Mouse (Mus musculus) midbrain, postnatal 0 days (tissue): ENCODE measurements around the gene Gpr68. TPM values are rescaled to one million over a fixed set of nuclear protein-coding genes. Genes with fewer than 3 reads are reported as not detected.

Experiments used
- ATAC-seq: fragments of 200-750 bp; cut with Nextera tagmentation; 2 replicates; pipeline ENCODE4 v1.8.0; 2017; ENCODE audit warnings: moderate number of reproducible peaks, mild to moderate bottlenecking, moderate TSS enrichment, moderate library complexity; ENCODE audit not compliant: low FRiP score
- DNase-seq: peaks from one replicate; pipeline ENCODE4 v3.0.0-alpha.2; 2015; ENCODE audit warnings: low spot score
- H3K27ac ChIP-seq: fragments of 300-500 bp; sonication (generic); 2 replicates; pipeline ENCODE4 v1.5.1; 2014; ENCODE audit warnings: low read depth, mild to moderate bottlenecking, low read length, mixed read lengths
- H3K27me3 ChIP-seq: fragments of 300-500 bp; sonication (generic); 2 replicates; pipeline ENCODE4 v1.6.1; 2014; ENCODE audit warnings: low read length, control low read depth, mixed read lengths; ENCODE audit not compliant: insufficient read depth
- H3K36me3 ChIP-seq: fragments of 300-500 bp; sonication (generic); 2 replicates; pipeline ENCODE4 v1.6.1; 2014; ENCODE audit warnings: low read length, control low read depth, mixed read lengths; ENCODE audit not compliant: insufficient read depth
- H3K4me1 ChIP-seq: fragments of 300-500 bp; sonication (generic); 2 replicates; pipeline ENCODE4 v1.6.1; 2014; ENCODE audit warnings: mild to moderate bottlenecking, control low read depth, antibody characterized with exemption, low read length, mixed read lengths; ENCODE audit not compliant: insufficient read depth
- H3K4me2 ChIP-seq: fragments of 300-500 bp; sonication (generic); 2 replicates; pipeline ENCODE4 v1.6.1; 2014; ENCODE audit warnings: low read depth, mild to moderate bottlenecking, low read length, mixed read lengths; ENCODE audit not compliant: poor library complexity, severe bottlenecking
- H3K4me3 ChIP-seq: fragments of 300-500 bp; sonication (generic); 2 replicates; pipeline ENCODE4 v1.5.1; 2014; ENCODE audit warnings: low read depth, mild to moderate bottlenecking, low read length, moderate library complexity
- H3K9ac ChIP-seq: fragments of 300-500 bp; sonication (generic); replicated peaks from 2 replicates; pipeline ENCODE4 v1.6.1; 2014; ENCODE audit warnings: mild to moderate bottlenecking, low read length, moderate library complexity, mixed read lengths; ENCODE audit not compliant: poor library complexity, severe bottlenecking
- H3K9me3 ChIP-seq: fragments of 300-500 bp; sonication (generic); 2 replicates; pipeline ENCODE4 v1.6.1; 2016; ENCODE audit warnings: low read length, control low read depth
- CTCF ChIP-seq: IDR thresholded peaks from 2 replicates; pipeline ENCODE4 v1.5.1; 2016; ENCODE audit warnings: antibody characterized with exemption, mild to moderate bottlenecking
- WGBS: fragments of 180-500 bp; shearing (Covaris S2); extraction: QIAGEN DNeasy Blood & Tissue Kit; methylation state at CpG from one replicate; pipeline ENCODE4 v1.1.7; 2014; 5-methylcytosine and 5-hydroxymethylcytosine counted together
- polyA plus RNA-seq: library from polyadenylated mRNA; unstranded; fragments of >200 nt; fragmentation: Nextera tagmentation; extraction: Ambion mirVana; gene quantifications from 2 replicates; pipeline ENCODE4 v1.2.1, GENCODE M21; 2015
- total RNA-seq: library from RNA; depleted of rRNA; stranded (reverse); fragments of >200 nt; gene quantifications from 2 replicates; pipeline ENCODE4 v1.2.3, GENCODE M21; 2014; rRNA removed

Gene Gpr68
- total RNA-seq (22.3 and 28.4 TPM in 2 replicates), polyA plus RNA-seq (6.2 and 8.7 TPM in 2 replicates)

- Histone ChIP-seq H3K9me3 (no peaks in the 10 kb centered on the region), H3K27ac (no peak within 1 kb of the TSS), H3K4me2 (peak within 1 kb of the TSS; percentile 87), H3K27me3 (no peaks in the 10 kb centered on the region), H3K4me1 (0 out of 2 replicates have a peak, but pooled peaks cover 7% of the 10 kb centered on the region), H3K9ac (peak within 1 kb of the TSS; percentile 57), H3K36me3 (peaks cover 9% of the 10 kb centered on the region), H3K4me3 (peak within 1 kb of the TSS; percentile 47)
- peak; percentile 21; the same call in 1 of the 2 replicates for TF ChIP-seq CTCF
- 3% methylated on average over 39 of the region's 39 CpGs for WGBS
- ATAC-seq (peak; percentile 79), DNase-seq (peak; percentile 53)
Observed at GRCm38 (mm10) chr12:100907598-100908297, at the start of gene Gpr68. Gene Gpr68, minus strand, starts transcription at chr12:100908198.

GRCm38 (mm10) chr12:100957257-100957656, 49.3 kb upstream of the Gpr68 start:
- H3K9ac ChIP-seq, result no peak overlapping the region
- H3K4me3 ChIP-seq, result no peak overlapping the region
- no peak for ATAC-seq
- H3K4me2 ChIP-seq, result no peak overlapping the region
- DNase-seq, result peak; percentile 61
- H3K27me3 ChIP-seq, result no peaks in the 10 kb centered on the region
- TF ChIP-seq CTCF, result no peak
- peaks cover under 1% of the 10 kb centered on the region; the same call in 1 of the 2 replicates for H3K36me3 ChIP-seq
- H3K27ac ChIP-seq, result no peak overlapping the region
- 0 out of 2 replicates have a peak, but pooled peaks cover 3% of the 10 kb centered on the region for H3K4me1 ChIP-seq
- no peaks in the 10 kb centered on the region for H3K9me3 ChIP-seq
- 20% methylated on average over 3 of the region's 3 CpGs for WGBS

GRCm38 (mm10) chr12:100956825-100957224, 48.8 kb upstream of the Gpr68 start:
- no peaks in the 10 kb centered on the region for H3K27me3 ChIP-seq
- no peaks in the 10 kb centered on the region for H3K9me3 ChIP-seq
- WGBS, result 38% methylated on average over 4 of the region's 4 CpGs
- 0 out of 2 replicates have a peak, but pooled peaks cover 3% of the 10 kb centered on the region for H3K4me1 ChIP-seq
- no peak for ATAC-seq
- no peak overlapping the region for H3K4me2 ChIP-seq
- no peaks in the 10 kb centered on the region for H3K36me3 ChIP-seq
- no peak overlapping the region for H3K4me3 ChIP-seq
- DNase-seq, result no peak
- no peak overlapping the region for H3K9ac ChIP-seq
- no peak overlapping the region for H3K27ac ChIP-seq
- no peak for TF ChIP-seq CTCF

GRCm38 (mm10) chr12:100956028-100956427, 48.0 kb upstream of the Gpr68 start:
- DNase-seq (no peak), ATAC-seq (no peak)
- no peak overlapping the region for H3K4me3 ChIP-seq
- H3K9ac ChIP-seq, result no peak overlapping the region
- no peak for TF ChIP-seq CTCF
- WGBS, result 97% methylated on average over 2 of the region's 2 CpGs
- H3K9me3 ChIP-seq, result no peaks in the 10 kb centered on the region
- H3K36me3 ChIP-seq, result peaks cover 3% of the 10 kb centered on the region; the same call in 1 of the 2 replicates
- H3K4me1 ChIP-seq, result 0 out of 2 replicates have a peak, but pooled peaks cover 3% of the 10 kb centered on the region
- H3K4me2 ChIP-seq, result no peak overlapping the region
- H3K27ac ChIP-seq, result no peak overlapping the region
- H3K27me3 ChIP-seq, result no peaks in the 10 kb centered on the region

GRCm38 (mm10) chr12:100953926-100954325, 45.9 kb upstream of the Gpr68 start:
- H3K4me1 ChIP-seq, result 0 out of 2 replicates have a peak, but pooled peaks cover 3% of the 10 kb centered on the region
- H3K27me3 ChIP-seq, result no peaks in the 10 kb centered on the region
- H3K4me3 ChIP-seq, result no peak overlapping the region
- 67% methylated on average over 8 of the region's 8 CpGs for WGBS
- H3K9me3 ChIP-seq, result no peaks in the 10 kb centered on the region
- DNase-seq (no peak), ATAC-seq (no peak)
- H3K27ac ChIP-seq, result no peak overlapping the region
- no peak for TF ChIP-seq CTCF
- H3K9ac ChIP-seq, result no peak overlapping the region
- H3K4me2 ChIP-seq, result no peak overlapping the region
- peaks cover 3% of the 10 kb centered on the region; the same call in 1 of the 2 replicates for H3K36me3 ChIP-seq
